Mouse (Mus musculus): ENCODE results near the gene Esyt1. TPM values are rescaled to one million over a fixed set of nuclear protein-coding genes. Genes with fewer than 3 reads are reported as not detected.
"Not testable (repeated sequence)": the region's sequence is repeated elsewhere in the genome, so short reads cannot be mapped to it uniquely, and the experiment has no call there.

Esyt1 gene
- total and polyA plus RNA-seq, 2 experiments from 2014 or later, result 13.0 to 41.5 TPM

GRCm38 (mm10) chr10:128511189-128511588 is 14.5 kb downstream of the Esyt1 start:
- Histone ChIP-seq H3K4me1 (ENCODE audit: control insufficient read depth, insufficient read depth) (no peaks in the 10 kb centered on the region), H3K27me3 (ENCODE audit: control insufficient read depth, insufficient read depth, low read length) (no peaks in the 10 kb centered on the region), H3K4me2 (ENCODE audit: low read depth, low read length) (no peak overlapping the region), H3K36me3 (replicated peaks; ENCODE audit: control insufficient read depth, insufficient read depth, low read length) (peaks cover 61% of the 10 kb centered on the region), H3K9ac (replicated peaks; ENCODE audit: low read depth, low read length) (no peak overlapping the region), H3K9me3 (replicated peaks; ENCODE audit: control insufficient read depth, low read length) (no peaks in the 10 kb centered on the region), H3K27ac (ENCODE audit: low read depth) (no peak overlapping the region), H3K4me3 (ENCODE audit: low read depth, low read length) (no peak overlapping the region)
- no peak for TF ChIP-seq EP300 (IDR thresholded peaks at IDR 0.05; ENCODE audit: low read depth)
- no peak for TF ChIP-seq CTCF (IDR thresholded peaks at IDR 0.05; ENCODE audit: low read depth)
- WGBS, result 92% methylated on average over 9 of the region's 9 CpGs
- ATAC-seq (ENCODE audit: insufficient read depth, low read depth) (no peak), DNase-seq (ENCODE audit: low spot score) (no peak)

- WGBS, result 85% methylated on average over 11 of the region's 11 CpGs
- no peak for TF ChIP-seq CTCF (IDR thresholded peaks at IDR 0.05; ENCODE audit: low read depth)
- Histone ChIP-seq H3K4me2 (ENCODE audit: low read depth, low read length) (no peak overlapping the region), H3K27me3 (ENCODE audit: control insufficient read depth, insufficient read depth, low read length) (no peaks in the 10 kb centered on the region), H3K27ac (ENCODE audit: low read depth) (no peak overlapping the region), H3K9me3 (replicated peaks; ENCODE audit: control insufficient read depth, low read length) (no peaks in the 10 kb centered on the region), H3K4me3 (ENCODE audit: low read depth, low read length) (no peak overlapping the region), H3K9ac (replicated peaks; ENCODE audit: low read depth, low read length) (no peak overlapping the region), H3K36me3 (replicated peaks; ENCODE audit: control insufficient read depth, insufficient read depth, low read length) (peaks cover 53% of the 10 kb centered on the region), H3K4me1 (ENCODE audit: control insufficient read depth, insufficient read depth) (no peaks in the 10 kb centered on the region)
- ATAC-seq (ENCODE audit: insufficient read depth, low read depth) (no peak), DNase-seq (ENCODE audit: low spot score) (no peak)
Measured at GRCm38 (mm10) chr10:128510301-128510700, 15.4 kb downstream of the Esyt1 start.

GRCm38 (mm10) chr10:128509831-128510230 is 15.8 kb downstream of the Esyt1 start:
- no peak for ATAC-seq (ENCODE audit: insufficient read depth, low read depth)
- TF ChIP-seq EP300 (IDR thresholded peaks at IDR 0.05; ENCODE audit: low read depth), result no peak
- TF ChIP-seq CTCF (IDR thresholded peaks at IDR 0.05; ENCODE audit: low read depth), result no peak
- DNase-seq (ENCODE audit: low spot score), result no peak
- WGBS, result 77% methylated on average over 4 of the region's 4 CpGs
- H3K27me3 ChIP-seq (ENCODE audit: control insufficient read depth, insufficient read depth, low read length), result no peaks in the 10 kb centered on the region
- H3K9ac ChIP-seq (replicated peaks; ENCODE audit: low read depth, low read length), result no peak overlapping the region
- peaks cover 48% of the 10 kb centered on the region for H3K36me3 ChIP-seq (replicated peaks; ENCODE audit: control insufficient read depth, insufficient read depth, low read length)
- peaks cover 4% of the 10 kb centered on the region; the same call in 1 of the 2 replicates for H3K4me1 ChIP-seq (ENCODE audit: control insufficient read depth, insufficient read depth)
- no peaks in the 10 kb centered on the region for H3K9me3 ChIP-seq (replicated peaks; ENCODE audit: control insufficient read depth, low read length)
- H3K27ac ChIP-seq (ENCODE audit: low read depth), result no peak overlapping the region
- H3K4me3 ChIP-seq (ENCODE audit: low read depth, low read length), result no peak overlapping the region
- H3K4me2 ChIP-seq (ENCODE audit: low read depth, low read length), result no peak overlapping the region

DNA sequence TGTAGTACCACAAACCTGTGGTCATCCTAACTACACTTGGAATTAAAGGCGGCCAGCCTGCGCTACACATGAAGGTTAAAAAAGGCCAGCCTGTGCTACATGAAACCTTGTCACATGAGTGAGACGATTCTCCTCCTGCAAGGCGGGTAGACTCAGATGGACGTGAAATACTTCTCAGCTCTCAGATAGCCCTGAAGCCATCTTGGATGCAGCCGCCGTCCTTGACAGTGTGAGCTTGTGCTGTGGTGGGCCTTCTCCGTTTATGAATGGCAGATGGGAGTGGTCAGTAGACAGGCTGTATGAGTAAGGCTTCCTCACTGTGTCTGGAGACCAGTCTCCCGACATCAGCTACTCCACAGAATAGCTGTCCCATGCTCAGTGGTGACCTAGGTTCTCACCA is 16.5 kb downstream of the Esyt1 start:
- 84% methylated on average over 9 of the region's 9 CpGs for WGBS
- H3K36me3 ChIP-seq (replicated peaks; ENCODE audit: control insufficient read depth, insufficient read depth, low read length), result peaks cover 44% of the 10 kb centered on the region
- no peak overlapping the region for H3K27ac ChIP-seq (ENCODE audit: low read depth)

GRCm38 (mm10) chr10:128508260-128508659 is 17.4 kb downstream of the Esyt1 start:
- peaks cover 14% of the 10 kb centered on the region for H3K4me1 ChIP-seq (ENCODE audit: control insufficient read depth, insufficient read depth)
- DNase-seq (ENCODE audit: low spot score) (no peak), ATAC-seq (ENCODE audit: insufficient read depth, low read depth) (no peak)
- no peak for TF ChIP-seq CTCF (IDR thresholded peaks at IDR 0.05; ENCODE audit: low read depth)
- TF ChIP-seq EP300 (IDR thresholded peaks at IDR 0.05; ENCODE audit: low read depth), result no peak
- H3K4me3 ChIP-seq (ENCODE audit: low read depth, low read length), result no peak overlapping the region
- H3K27me3 ChIP-seq (ENCODE audit: control insufficient read depth, insufficient read depth, low read length), result no peaks in the 10 kb centered on the region
- no peak overlapping the region for H3K9ac ChIP-seq (replicated peaks; ENCODE audit: low read depth, low read length)
- no peak overlapping the region for H3K27ac ChIP-seq (ENCODE audit: low read depth)
- no peak overlapping the region for H3K4me2 ChIP-seq (ENCODE audit: low read depth, low read length)
- 77% methylated on average over 9 of the region's 9 CpGs for WGBS
- H3K9me3 ChIP-seq (replicated peaks; ENCODE audit: control insufficient read depth, low read length), result no peaks in the 10 kb centered on the region
- peaks cover 34% of the 10 kb centered on the region for H3K36me3 ChIP-seq (replicated peaks; ENCODE audit: control insufficient read depth, insufficient read depth, low read length)

More for the DNA sequence above, 16.5 kb downstream of the Esyt1 start:
- H3K4me2 ChIP-seq (ENCODE audit: low read depth, low read length), result no peak overlapping the region
- ATAC-seq (ENCODE audit: insufficient read depth, low read depth) (no peak), DNase-seq (ENCODE audit: low spot score) (no peak)
- H3K9ac ChIP-seq (replicated peaks; ENCODE audit: low read depth, low read length), result no peak overlapping the region
- no peak for TF ChIP-seq EP300 (IDR thresholded peaks at IDR 0.05; ENCODE audit: low read depth)
- H3K9me3 ChIP-seq (replicated peaks; ENCODE audit: control insufficient read depth, low read length), result no peaks in the 10 kb centered on the region
- H3K4me1 ChIP-seq (ENCODE audit: control insufficient read depth, insufficient read depth), result peaks cover 10% of the 10 kb centered on the region
- no peak overlapping the region for H3K4me3 ChIP-seq (ENCODE audit: low read depth, low read length)
- H3K27me3 ChIP-seq (ENCODE audit: control insufficient read depth, insufficient read depth, low read length), result no peaks in the 10 kb centered on the region

GRCm38 (mm10) chr10:128505974-128506373 is 19.7 kb downstream of the Esyt1 start:
- H3K36me3 ChIP-seq (replicated peaks; ENCODE audit: control insufficient read depth, insufficient read depth, low read length), result peaks cover 12% of the 10 kb centered on the region
- no peak for ATAC-seq (ENCODE audit: insufficient read depth, low read depth)
- no peak overlapping the region for H3K4me2 ChIP-seq (ENCODE audit: low read depth, low read length)
- H3K27ac ChIP-seq (ENCODE audit: low read depth), result no peak overlapping the region
- TF ChIP-seq CTCF (IDR thresholded peaks at IDR 0.05; ENCODE audit: low read depth), result no peak
- TF ChIP-seq EP300 (IDR thresholded peaks at IDR 0.05; ENCODE audit: low read depth), result no peak
- H3K9ac ChIP-seq (replicated peaks; ENCODE audit: low read depth, low read length), result no peak overlapping the region
- no peaks in the 10 kb centered on the region for H3K27me3 ChIP-seq (ENCODE audit: control insufficient read depth, insufficient read depth, low read length)
- 95% methylated on average over 14 of the region's 14 CpGs for WGBS
- no peaks in the 10 kb centered on the region for H3K9me3 ChIP-seq (replicated peaks; ENCODE audit: control insufficient read depth, low read length)
- no peak for DNase-seq (ENCODE audit: low spot score)
- no peak overlapping the region for H3K4me3 ChIP-seq (ENCODE audit: low read depth, low read length)
- H3K4me1 ChIP-seq (ENCODE audit: control insufficient read depth, insufficient read depth), result peaks cover 14% of the 10 kb centered on the region

GRCm38 (mm10) chr10:128505371-128505667 is 20.4 kb downstream of the Esyt1 start:
- WGBS, result 69% methylated on average over 5 of the region's 5 CpGs

More at GRCm38 (mm10) chr10:128505371-128505667, 20.4 kb downstream of the Esyt1 start:
- peaks cover 14% of the 10 kb centered on the region for H3K4me1 ChIP-seq (ENCODE audit: control insufficient read depth, insufficient read depth)
- not testable (repeated sequence) for ATAC-seq (ENCODE audit: insufficient read depth, low read depth); H3K4me3 ChIP-seq (ENCODE audit: low read depth, low read length); H3K9me3 ChIP-seq (replicated peaks; ENCODE audit: control insufficient read depth, low read length); H3K27ac ChIP-seq (ENCODE audit: low read depth); DNase-seq (ENCODE audit: low spot score); H3K27me3 ChIP-seq (ENCODE audit: control insufficient read depth, insufficient read depth, low read length); H3K4me2 ChIP-seq (ENCODE audit: low read depth, low read length); H3K9ac ChIP-seq (replicated peaks; ENCODE audit: low read depth, low read length)
- H3K36me3 ChIP-seq (replicated peaks; ENCODE audit: control insufficient read depth, insufficient read depth, low read length), result peaks cover 12% of the 10 kb centered on the region
